Mouse (Mus musculus): Measurements from ENCODE around the gene Stx5a. TPM values are rescaled to one million over a fixed set of nuclear protein-coding genes. Genes with fewer than 3 reads are reported as not detected.

Stx5a gene
- polyA plus RNA-seq, 1 experiment from 2014 or later, result 143 TPM

- no peaks in the 10 kb centered on the region for H3K27me3 ChIP-seq (replicated peaks; ENCODE audit: insufficient read depth, low read length)
- H3K4me1 ChIP-seq (ENCODE audit: insufficient read depth, low read depth, low read length), result peaks cover 6% of the 10 kb centered on the region; the same call in 1 of the 2 replicates
- H3K36me3 ChIP-seq (ENCODE audit: insufficient read depth, low read length), result peaks cover 29% of the 10 kb centered on the region
- DNase-seq (ENCODE audit: low spot score) (no peak), ATAC-seq (no peak)
- 93% methylated on average over 2 of the region's 2 CpGs for WGBS
- peaks cover 3% of the 10 kb centered on the region; the same call in 1 of the 2 replicates for H3K9me3 ChIP-seq (ENCODE audit: low read length)
- no peak overlapping the region for H3K4me2 ChIP-seq (replicated peaks; ENCODE audit: low read depth, low read length)
- H3K4me3 ChIP-seq (ENCODE audit: low read depth, low read length), result no peak overlapping the region
- no peak overlapping the region for H3K27ac ChIP-seq (ENCODE audit: low read length)
- H3K9ac ChIP-seq (replicated peaks; ENCODE audit: low read depth), result no peak overlapping the region
- TF ChIP-seq EP300 (IDR thresholded peaks at IDR 0.05) (no peak), CTCF (IDR thresholded peaks at IDR 0.05) (peak; percentile 29; the same call in 1 of the 2 replicates)
Measured at GRCm38 (mm10) chr19:8760757-8761156, 19.5 kb downstream of the Stx5a start.

DNA sequence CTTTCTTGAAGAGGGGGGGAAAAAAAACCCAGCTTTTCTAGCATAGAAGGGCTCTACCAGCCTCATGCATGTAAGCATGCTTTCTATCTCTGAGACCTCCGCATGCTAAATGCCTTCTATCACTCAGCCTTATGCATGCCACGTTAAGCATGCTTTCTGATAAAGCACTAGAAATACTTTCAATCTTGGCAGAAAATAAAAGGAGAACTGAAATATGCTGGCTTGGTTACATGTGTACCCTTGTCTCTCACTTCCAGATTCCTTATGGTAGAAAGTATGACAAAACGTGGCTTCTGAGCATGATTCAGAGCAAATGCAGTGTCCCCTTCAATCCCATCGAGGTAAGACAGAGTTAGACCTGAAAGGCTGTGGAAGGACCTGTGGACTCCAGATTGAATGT is 22.1 kb downstream of the Stx5a start:
- Histone ChIP-seq H3K27ac (ENCODE audit: low read length) (no peak overlapping the region), H3K9ac (replicated peaks; ENCODE audit: low read depth) (no peak overlapping the region), H3K27me3 (replicated peaks; ENCODE audit: insufficient read depth, low read length) (no peaks in the 10 kb centered on the region), H3K4me3 (ENCODE audit: low read depth, low read length) (no peak overlapping the region), H3K4me2 (replicated peaks; ENCODE audit: low read depth, low read length) (no peak overlapping the region), H3K4me1 (ENCODE audit: insufficient read depth, low read depth, low read length) (peaks cover under 1% of the 10 kb centered on the region; the same call in 1 of the 2 replicates), H3K9me3 (ENCODE audit: low read length) (peaks cover 3% of the 10 kb centered on the region; the same call in 1 of the 2 replicates), H3K36me3 (ENCODE audit: insufficient read depth, low read length) (peaks cover 50% of the 10 kb centered on the region)
- ATAC-seq (no peak), DNase-seq (ENCODE audit: low spot score) (no peak)
- TF ChIP-seq CTCF (IDR thresholded peaks at IDR 0.05) (no peak), EP300 (IDR thresholded peaks at IDR 0.05) (no peak)
- WGBS, result 76% methylated on average over 4 of the region's 4 CpGs

DNA sequence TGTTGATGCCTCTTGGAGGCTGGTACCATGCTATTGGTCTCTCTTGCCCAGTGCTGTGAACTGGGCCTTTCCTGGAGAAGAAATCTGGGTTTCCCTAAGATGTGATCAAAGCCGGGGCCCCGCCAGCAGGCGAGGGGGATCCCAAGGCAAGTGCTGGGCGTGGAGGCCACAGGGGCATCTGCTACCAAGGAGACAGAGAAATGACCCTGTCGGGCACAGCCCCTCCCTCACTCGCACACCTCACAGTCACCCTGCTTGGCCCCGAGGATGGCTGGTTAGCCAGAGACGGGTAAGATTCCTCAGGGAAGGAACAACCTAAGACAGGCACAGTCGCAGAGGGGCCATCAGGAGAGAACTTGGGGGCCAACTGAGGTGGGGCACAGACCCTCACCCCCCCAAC is 24.3 kb downstream of the Stx5a start:
- no peak for TF ChIP-seq EP300 (IDR thresholded peaks at IDR 0.05)
- TF ChIP-seq CTCF (IDR thresholded peaks at IDR 0.05), result no peak
- H3K36me3 ChIP-seq (ENCODE audit: insufficient read depth, low read length), result peaks cover 58% of the 10 kb centered on the region
- H3K27ac ChIP-seq (ENCODE audit: low read length), result no peak overlapping the region
- peaks cover 1% of the 10 kb centered on the region; the same call in 1 of the 2 replicates for H3K4me1 ChIP-seq (ENCODE audit: insufficient read depth, low read depth, low read length)
- H3K4me3 ChIP-seq (ENCODE audit: low read depth, low read length), result no peak overlapping the region
- H3K9ac ChIP-seq (replicated peaks; ENCODE audit: low read depth), result no peak overlapping the region
- DNase-seq (ENCODE audit: low spot score) (no peak), ATAC-seq (no peak)
- WGBS, result 97% methylated on average over 9 of the region's 9 CpGs
- no peak overlapping the region for H3K4me2 ChIP-seq (replicated peaks; ENCODE audit: low read depth, low read length)
- no peaks in the 10 kb centered on the region for H3K27me3 ChIP-seq (replicated peaks; ENCODE audit: insufficient read depth, low read length)
- H3K9me3 ChIP-seq (ENCODE audit: low read length), result peaks cover 3% of the 10 kb centered on the region; the same call in 1 of the 2 replicates

- H3K27ac ChIP-seq (ENCODE audit: low read length), result peak within 1 kb of the TSS; percentile 91
- H3K9me3 ChIP-seq (ENCODE audit: low read length), result no peaks in the 10 kb centered on the region
- DNase-seq (ENCODE audit: low spot score), result peak; percentile 80
- no peaks in the 10 kb centered on the region for H3K27me3 ChIP-seq (replicated peaks; ENCODE audit: insufficient read depth, low read length)
- H3K4me1 ChIP-seq (ENCODE audit: insufficient read depth, low read depth, low read length), result peaks cover 20% of the 10 kb centered on the region; the same call in 1 of the 2 replicates
- H3K4me2 ChIP-seq (replicated peaks; ENCODE audit: low read depth, low read length), result peak within 1 kb of the TSS; percentile 83
- peak; percentile 54 for ATAC-seq
- TF ChIP-seq CTCF (IDR thresholded peaks at IDR 0.05) (peak; percentile 43), EP300 (IDR thresholded peaks at IDR 0.05) (no peak)
- WGBS, result 18% methylated on average over 29 of the region's 29 CpGs
- peak within 1 kb of the TSS; percentile 76 for H3K4me3 ChIP-seq (ENCODE audit: low read depth, low read length)
- H3K9ac ChIP-seq (replicated peaks; ENCODE audit: low read depth), result peak within 1 kb of the TSS; percentile 94
- H3K36me3 ChIP-seq (ENCODE audit: insufficient read depth, low read length), result peaks cover 30% of the 10 kb centered on the region
Measured at GRCm38 (mm10) chr19:8770567-8771270, 29.5 kb downstream of the Stx5a start, which contains the start of gene Tmem223. Gene Tmem223 (plus strand): TSS chr19:8770996.

DNA sequence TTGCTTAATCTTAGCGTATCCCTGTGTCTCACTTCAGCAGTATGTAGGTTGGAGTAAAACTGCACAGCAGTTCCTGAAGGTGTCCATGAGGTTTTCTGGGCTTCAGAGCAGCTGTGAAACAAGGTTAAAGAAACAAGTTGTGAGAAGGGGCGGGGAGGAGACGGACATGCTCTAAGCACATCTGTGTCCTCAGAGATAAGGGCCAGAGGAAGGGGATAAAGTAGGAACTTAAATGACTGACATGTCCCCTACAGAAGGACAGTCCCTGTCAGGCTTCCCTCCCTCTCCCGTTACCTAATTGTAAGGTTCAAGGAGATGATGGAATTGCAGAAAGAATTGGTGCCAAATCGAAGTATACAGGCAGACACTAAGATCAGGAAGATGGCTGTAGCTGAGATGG is 31.8 kb downstream of the Stx5a start:
- no peaks in the 10 kb centered on the region for H3K27me3 ChIP-seq (replicated peaks; ENCODE audit: insufficient read depth, low read length)
- no peak overlapping the region for H3K9ac ChIP-seq (replicated peaks; ENCODE audit: low read depth)
- TF ChIP-seq CTCF (IDR thresholded peaks at IDR 0.05) (no peak), EP300 (IDR thresholded peaks at IDR 0.05) (no peak)
- WGBS, result 71% methylated on average over 5 of the region's 5 CpGs
- H3K27ac ChIP-seq (ENCODE audit: low read length), result no peak overlapping the region
- H3K9me3 ChIP-seq (ENCODE audit: low read length), result no peaks in the 10 kb centered on the region
- DNase-seq (ENCODE audit: low spot score) (no peak), ATAC-seq (no peak)
- peaks cover 11% of the 10 kb centered on the region for H3K36me3 ChIP-seq (ENCODE audit: insufficient read depth, low read length)
- no peak overlapping the region for H3K4me3 ChIP-seq (ENCODE audit: low read depth, low read length)
- H3K4me1 ChIP-seq (ENCODE audit: insufficient read depth, low read depth, low read length), result peaks cover 20% of the 10 kb centered on the region; the same call in 1 of the 2 replicates
- peak overlapping the region; percentile 96 for H3K4me2 ChIP-seq (replicated peaks; ENCODE audit: low read depth, low read length)

DNA sequence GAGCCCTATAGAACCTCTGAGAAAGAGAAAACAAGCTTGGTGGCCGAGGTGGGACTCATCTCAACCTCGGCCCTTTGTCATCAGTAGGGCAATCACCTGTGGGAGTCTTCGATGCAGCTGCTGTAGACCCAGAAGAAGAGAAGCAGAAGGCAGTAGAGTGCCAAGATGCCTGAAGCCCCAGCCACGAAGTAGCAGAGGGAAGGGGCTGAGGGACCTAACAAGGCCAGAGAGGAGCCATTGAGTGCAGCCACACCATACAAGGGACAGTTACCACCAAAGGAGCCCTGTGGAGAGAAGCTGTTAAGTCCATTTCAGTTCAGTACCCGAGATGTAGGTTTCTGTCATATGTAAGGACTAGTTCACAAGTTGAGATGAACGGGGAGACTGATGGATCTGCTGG is 32.2 kb downstream of the Stx5a start:
- H3K9me3 ChIP-seq (ENCODE audit: low read length), result no peaks in the 10 kb centered on the region
- TF ChIP-seq EP300 (IDR thresholded peaks at IDR 0.05) (no peak), CTCF (IDR thresholded peaks at IDR 0.05) (no peak)
- no peaks in the 10 kb centered on the region for H3K27me3 ChIP-seq (replicated peaks; ENCODE audit: insufficient read depth, low read length)
- WGBS, result 47% methylated on average over 6 of the region's 6 CpGs
- peaks cover 20% of the 10 kb centered on the region; the same call in 1 of the 2 replicates for H3K4me1 ChIP-seq (ENCODE audit: insufficient read depth, low read depth, low read length)
- DNase-seq (ENCODE audit: low spot score) (no peak), ATAC-seq (no peak)
- H3K36me3 ChIP-seq (ENCODE audit: insufficient read depth, low read length), result peaks cover 7% of the 10 kb centered on the region; the same call in 1 of the 2 replicates
- no peak overlapping the region; the same call in 1 of the 2 replicates for H3K9ac ChIP-seq (replicated peaks; ENCODE audit: low read depth)
- no peak overlapping the region for H3K27ac ChIP-seq (ENCODE audit: low read length)
- peak overlapping the region; percentile 85; the same call in 1 of the 2 replicates for H3K4me3 ChIP-seq (ENCODE audit: low read depth, low read length)
- peak overlapping the region; percentile 96 for H3K4me2 ChIP-seq (replicated peaks; ENCODE audit: low read depth, low read length)

Measured in lung, postnatal 0 days (tissue).